Mouse (Mus musculus) heart, postnatal 25 days (tissue): ENCODE results near the gene Trmt10b. TPM values are rescaled to one million over a fixed set of nuclear protein-coding genes. Genes with fewer than 3 reads are reported as not detected.

ENCODE experiments used
- DNase-seq: peaks from one replicate; pipeline ENCODE4 v3.0.0; 2022; ENCODE audit warnings: low spot score
- intact Hi-C: fragments of 180-260 bp; cut with DNase I; formaldehyde crosslinking; loops from one replicate; pipeline ENCODE4 v1.15.1; 2025
- total RNA-seq, 2 experiments: library from RNA; stranded (reverse); gene quantifications; 2 replicates each; pipeline ENCODE4 v1.2.3; 2021

The Trmt10b gene
- total RNA-seq, 2 experiments from 2014 or later: 3.5 to 6.2 TPM

DNA sequence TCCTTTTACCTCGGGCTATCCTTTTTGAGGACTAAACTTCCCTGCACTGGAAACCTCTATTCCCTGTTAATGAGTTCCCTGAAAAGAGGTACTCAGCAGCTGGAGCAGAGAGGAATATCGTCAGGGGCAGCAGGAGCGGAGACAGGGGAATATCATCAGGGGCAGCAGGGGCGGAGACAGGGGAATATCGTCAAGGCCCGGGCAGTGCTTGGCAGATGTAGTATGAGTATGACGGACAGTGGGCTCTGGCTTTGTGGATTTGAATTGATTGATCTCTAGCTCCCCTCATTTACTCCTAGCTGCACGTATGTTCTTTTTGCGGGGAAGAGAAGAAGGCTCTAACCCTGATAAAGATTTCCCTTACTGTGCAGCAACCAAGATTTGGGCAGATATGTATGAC is 44.3 kb downstream of the Trmt10b start:
- DNase-seq: no peak
- intact Hi-C loops: loop anchor here (1.0 to 5.0 kb wide), 2 partner anchors 21 to 66 kb away; partner anchors contain the start of gene Slc25a51

DNA sequence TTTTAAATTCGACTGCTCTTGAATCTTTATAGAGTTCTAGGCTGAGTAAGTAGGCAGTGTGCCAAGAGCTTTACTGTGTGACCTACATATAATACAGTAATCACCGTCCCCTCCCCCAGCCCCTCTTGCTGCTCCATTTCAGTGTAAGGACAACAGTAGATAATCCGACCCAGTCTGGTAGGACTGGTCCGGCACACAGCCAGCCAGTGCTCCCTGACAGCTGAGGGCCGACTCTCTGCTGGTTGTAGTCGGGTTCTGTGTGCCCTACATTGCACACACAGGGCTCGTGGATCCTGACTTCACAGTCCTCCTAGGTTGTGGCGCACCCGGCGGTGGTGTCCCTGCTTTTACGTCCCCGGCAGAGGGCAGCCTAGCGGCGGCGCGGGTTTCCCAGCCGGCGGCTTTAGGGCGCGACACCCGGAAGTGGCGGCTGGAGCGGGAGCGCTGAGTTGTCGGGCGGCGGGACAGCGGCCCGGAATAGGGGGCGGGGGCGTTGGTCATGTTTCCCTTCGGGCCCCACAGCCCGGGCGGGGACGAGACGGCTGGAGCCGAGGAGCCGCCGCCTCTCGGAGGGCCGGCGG is 44.8 kb downstream of the Trmt10b start, which contains the start of gene Dcaf10:
Gene Dcaf10, plus strand, starts transcription at position 433 of the 581 bp plus-strand sequence.
- DNase-seq: peak; percentile 88

DNA sequence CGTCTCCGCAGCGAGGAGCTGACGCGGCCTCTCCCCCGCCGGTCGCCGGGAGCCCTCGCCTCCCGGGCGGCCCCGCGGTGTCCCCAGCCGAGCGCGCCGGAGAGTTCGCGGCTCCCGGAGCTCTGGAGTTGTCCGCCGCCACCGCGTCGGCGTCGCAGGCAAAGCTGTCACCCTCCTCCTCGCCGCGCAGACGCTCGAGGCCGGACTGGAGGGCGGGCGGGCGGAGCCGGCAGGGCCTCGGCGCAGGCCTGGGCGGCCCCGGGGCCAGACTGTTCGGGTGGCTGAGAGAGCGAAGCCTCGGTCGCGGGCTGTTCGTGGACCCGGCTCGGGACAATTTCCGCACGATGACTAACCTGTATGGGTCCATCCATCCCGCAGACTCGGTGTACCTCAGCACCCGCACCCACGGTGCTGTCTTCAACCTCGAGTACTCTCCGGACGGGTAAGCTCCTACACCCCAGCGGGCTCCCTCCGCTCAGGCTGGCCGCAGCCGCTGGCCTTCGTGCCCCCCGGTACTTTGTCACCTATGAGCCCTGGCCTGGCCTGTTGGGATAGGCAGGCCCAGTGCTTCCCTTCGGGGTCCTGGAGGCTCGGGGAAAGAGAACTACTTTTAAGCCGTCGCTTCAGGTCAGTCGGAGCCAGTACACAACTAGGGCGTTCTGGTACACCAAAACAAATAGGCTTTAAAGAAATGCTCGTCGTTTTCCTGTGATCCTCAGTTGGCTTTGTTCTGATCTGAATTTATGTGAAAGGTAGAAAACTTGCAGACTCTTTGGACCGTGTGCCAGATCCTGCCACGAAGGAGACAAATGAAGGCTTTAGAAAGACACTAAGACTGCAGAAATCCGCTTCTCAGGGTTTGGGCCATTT is 45.6 kb downstream of the Trmt10b start, which contains the start of gene Exosc3:
Gene Exosc3, minus strand, starts transcription at position 447 of the 870 bp plus-strand sequence.
- peak; percentile 27 for DNase-seq
- intact Hi-C loops: loop anchor here (5.0 kb wide), 1 partner anchor 65 kb away; the partner anchor contains the start of gene Slc25a51

More for the DNA sequence above, 44.8 kb downstream of the Trmt10b start, which contains the start of gene Dcaf10:
- intact Hi-C loops: loop anchor here (1.0 to 5.0 kb wide), 2 partner anchors 21 to 66 kb away; partner anchors contain the start of gene Slc25a51

DNA sequence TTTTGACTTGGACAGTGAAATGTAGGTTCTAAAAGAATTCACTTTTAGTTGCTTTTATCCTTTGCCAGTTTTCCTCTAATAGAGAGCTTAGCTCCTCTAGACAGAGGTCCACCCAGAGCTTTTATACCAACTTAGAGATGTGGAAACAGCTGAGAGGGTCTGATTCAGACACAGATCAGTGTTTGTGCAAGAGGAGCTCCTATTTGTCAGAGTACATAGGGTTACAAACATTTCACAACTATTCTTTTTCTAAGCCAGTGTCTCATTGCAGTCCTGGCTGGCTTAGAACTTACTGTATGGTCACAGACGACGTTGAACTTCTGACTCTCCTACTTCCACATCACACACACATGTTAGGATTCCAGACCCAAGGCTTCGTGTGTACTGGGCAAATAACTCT is 59.7 kb downstream of the Trmt10b start:
- no peak for DNase-seq
- intact Hi-C loops: no loop called here

Other genes with a start within 250 kb of the Trmt10b start
- gene Fbxo10, start 212.5 kb upstream of the Trmt10b start, total RNA-seq: 10 to 100 TPM; 11.1 to 12.8 TPM
- gene Tomm5, start 189.0 kb upstream of the Trmt10b start, total RNA-seq: 100 to 1,000 TPM; 212 to 250 TPM
- gene Frmpd1, start 112.3 kb upstream of the Trmt10b start, total RNA-seq: under 1 TPM; 0.22 to 0.29 TPM
- 10 to 100 TPM; 12.5 to 14.3 TPM for gene Dcaf10, start 45.0 kb downstream of the Trmt10b start, total RNA-seq
- 10 to 100 TPM; 12.6 to 14.2 TPM for gene Exosc3, start 45.6 kb downstream of the Trmt10b start, total RNA-seq
- 100 to 1,000 TPM; 105 to 128 TPM for gene Slc25a51, start 111.6 kb downstream of the Trmt10b start, total RNA-seq
- 10 to 100 TPM; 34.9 to 37.7 TPM for gene Shb, start 235.3 kb downstream of the Trmt10b start, total RNA-seq